Mouse (Mus musculus): ENCODE measurements around the gene Gna15.
A peak's percentile ranks its signal among the peaks of the same experiment; 100 is the strongest.

Gna15 gene

GRCm38 (mm10) chr10:81524051-81524605, at the start of gene Gna15:
TSS of gene Gna15 (minus strand) at chr10:81524225.
- no peak for DNase-seq (ENCODE audit: low spot score)

GRCm38 (mm10) chr10:81572975-81573374, 49.0 kb upstream of the Gna15 start:
- DNase-seq (ENCODE audit: low spot score) = no peak

GRCm38 (mm10) chr10:81572133-81572671, 48.2 kb upstream of the Gna15 start:
- DNase-seq (ENCODE audit: low spot score) = no peak

GRCm38 (mm10) chr10:81571501-81571876, 47.5 kb upstream of the Gna15 start:
- DNase-seq (ENCODE audit: low spot score) = peak; percentile 79

GRCm38 (mm10) chr10:81570831-81571500, 46.9 kb upstream of the Gna15 start:
- peak; percentile 61 for DNase-seq (ENCODE audit: low spot score)

- no peak for DNase-seq (ENCODE audit: low spot score)
These were observed 46.3 kb upstream of the Gna15 start for GRCm38 (mm10) chr10:81570238-81570800.

GRCm38 (mm10) chr10:81569507-81570237, 45.6 kb upstream of the Gna15 start:
- DNase-seq (ENCODE audit: low spot score) = no peak

GRCm38 (mm10) chr10:81568381-81569191, 44.6 kb upstream of the Gna15 start:
- DNase-seq (ENCODE audit: low spot score) = no peak

GRCm38 (mm10) chr10:81565257-81566228, 41.5 kb upstream of the Gna15 start:
- DNase-seq (ENCODE audit: low spot score) = no peak

- no peak for DNase-seq (ENCODE audit: low spot score)
These were observed 40.7 kb upstream of the Gna15 start for GRCm38 (mm10) chr10:81564734-81565133.

GRCm38 (mm10) chr10:81564216-81564615, 40.2 kb upstream of the Gna15 start:
- no peak for DNase-seq (ENCODE audit: low spot score)

GRCm38 (mm10) chr10:81563481-81563880, 39.5 kb upstream of the Gna15 start:
- no peak for DNase-seq (ENCODE audit: low spot score)

GRCm38 (mm10) chr10:81562411-81562810, 38.4 kb upstream of the Gna15 start:
- DNase-seq (ENCODE audit: low spot score) = no peak

- DNase-seq (ENCODE audit: low spot score) = peak; percentile 49
These were observed 36.9 kb upstream of the Gna15 start for GRCm38 (mm10) chr10:81560719-81561459.

GRCm38 (mm10) chr10:81559627-81560539, 35.9 kb upstream of the Gna15 start:
- no peak for DNase-seq (ENCODE audit: low spot score)

- peak; percentile 50 for DNase-seq (ENCODE audit: low spot score)
These were observed 35.2 kb upstream of the Gna15 start, which contains the start of gene Aes for GRCm38 (mm10) chr10:81559163-81559626. TSS of gene Aes (plus strand) at chr10:81559488.

GRCm38 (mm10) chr10:81557491-81557890, 33.5 kb upstream of the Gna15 start:
- DNase-seq (ENCODE audit: low spot score) = no peak

- DNase-seq (ENCODE audit: low spot score) = no peak
These were observed 32.3 kb upstream of the Gna15 start for GRCm38 (mm10) chr10:81556282-81556681.
